Mouse (Mus musculus): ENCODE data around the gene 4931406C07Rik.

Gene 4931406C07Rik

GRCm38 (mm10) chr9:15238297-15238990 is 67.8 kb downstream of the 4931406C07Rik start:
- no peak for DNase-seq (ENCODE audit: low spot score)

GRCm38 (mm10) chr9:15237516-15238296 is 68.5 kb downstream of the 4931406C07Rik start:
- no peak for DNase-seq (ENCODE audit: low spot score)

GRCm38 (mm10) chr9:15235986-15236385 is 70.3 kb downstream of the 4931406C07Rik start:
- DNase-seq (ENCODE audit: low spot score): no peak

- no peak for DNase-seq (ENCODE audit: low spot score)
Observed at GRCm38 (mm10) chr9:15233604-15234003, 72.6 kb downstream of the 4931406C07Rik start.
